In genomic region chr6:94177559-94177958, GRCm38 (mm10) we compare ENCODE assay signal across 32 mouse cellular contexts.
DNase-seq lines count a peak whose midpoint lies in the region; ATAC-seq and TF ChIP-seq lines count a peak whose summit lies in the region.
"Had no signal": no experiment of that assay in that cellular context is flagged by ENCODE, and none has a peak within 500 bp of the region (broad histone marks: within the 10 kb centered on the region; RNA-seq: fewer than 3 reads in every experiment).

No protein-coding gene starts in this region.

- H3K36me3 ChIP-seq in hindbrain, embryonic 11.5 days (ENCODE audit: control insufficient read depth, insufficient read depth, low read length), result no peaks in the 10 kb centered on the region
- no peaks in the 10 kb centered on the region for H3K36me3 ChIP-seq in hindbrain, embryonic 16.5 days (ENCODE audit: control insufficient read depth, insufficient read depth, low read length)
- H3K36me3 ChIP-seq in ES-E14 (ENCODE audit: control insufficient read depth, insufficient read depth, low read length, poor library complexity, severe bottlenecking), result no peaks in the 10 kb centered on the region
- H3K36me3 ChIP-seq: heart, embryonic 15.5 days; hindbrain, embryonic 15.5 days; intestine, embryonic 15.5 days; liver, embryonic 12.5 days; midbrain, embryonic 12.5 days; neural tube, embryonic 12.5 days; stomach, embryonic 15.5 days had no signal

- no peaks in the 10 kb centered on the region; the same call in 1 of the 2 replicates for H3K4me1 ChIP-seq in hindbrain, embryonic 11.5 days (replicated peaks; ENCODE audit: control insufficient read depth, insufficient read depth, low read length)
- H3K4me1 ChIP-seq in hindbrain, embryonic 16.5 days (ENCODE audit: control insufficient read depth, insufficient read depth, low read depth, low read length), result peaks cover 7% of the 10 kb centered on the region; the same call in 1 of the 2 replicates
- peaks cover 23% of the 10 kb centered on the region in 2 experiments for H3K4me1 ChIP-seq in ES-E14 (ENCODE audit: control insufficient read depth in 2 of 2, insufficient read depth in 2 of 2, low read length in 2 of 2, poor library complexity in 1 of 2)
- H3K4me1 ChIP-seq: megakaryocyte, embryonic 14.5 days had no signal

- H3K4me3 ChIP-seq in hindbrain, embryonic 11.5 days (ENCODE audit: low read depth, low read length), result no peak overlapping the region
- H3K4me3 ChIP-seq in hindbrain, embryonic 16.5 days (ENCODE audit: low read length), result no peak overlapping the region
- no peak overlapping the region for H3K4me3 ChIP-seq in ES-E14 (ENCODE audit: insufficient read depth in 1 of 2, low read depth in 1 of 2, low read length in 2 of 2, poor library complexity in 1 of 2, severe bottlenecking in 1 of 2)
- H3K4me3 ChIP-seq: gastrocnemius, adult 2 months; heart, embryonic 15.5 days; hindbrain, embryonic 15.5 days; intestine, embryonic 15.5 days; liver, embryonic 12.5 days; megakaryocyte, embryonic 14.5 days; midbrain, embryonic 12.5 days; myocyte; neural tube, embryonic 12.5 days; stomach, embryonic 15.5 days had no signal

- no peaks in the 10 kb centered on the region for H3K9me3 ChIP-seq in hindbrain, embryonic 11.5 days (ENCODE audit: control insufficient read depth, low read length)
- no peaks in the 10 kb centered on the region for H3K9me3 ChIP-seq in hindbrain, embryonic 16.5 days (ENCODE audit: control insufficient read depth, low read length)
- H3K9me3 ChIP-seq in ES-E14 (ENCODE audit: control insufficient read depth, insufficient read depth, low read depth, low read length), result no peaks in the 10 kb centered on the region
- H3K9me3 ChIP-seq: heart, embryonic 15.5 days; hindbrain, embryonic 15.5 days; intestine, embryonic 15.5 days; liver, embryonic 12.5 days; megakaryocyte, embryonic 14.5 days; midbrain, embryonic 12.5 days; neural tube, embryonic 12.5 days; stomach, embryonic 15.5 days had no signal

- H3K27ac ChIP-seq in hindbrain, embryonic 11.5 days (ENCODE audit: low read depth, low read length), result no peak overlapping the region
- H3K27ac ChIP-seq in hindbrain, embryonic 16.5 days (ENCODE audit: low read depth, low read length), result no peak overlapping the region
- H3K27ac ChIP-seq in ES-E14 (ENCODE audit: insufficient read depth, low read depth, low read length, poor library complexity, severe bottlenecking), result peak overlapping the region; percentile 12; the same call in 1 of the 2 replicates
- H3K27ac ChIP-seq: heart, embryonic 15.5 days; hindbrain, embryonic 15.5 days; intestine, embryonic 15.5 days; liver, embryonic 12.5 days; midbrain, embryonic 12.5 days; neural tube, embryonic 12.5 days; stomach, embryonic 15.5 days had no signal

- DNase-seq in hindbrain, embryonic 11.5 days (ENCODE audit: low spot score), result peak; percentile 20
- peak; percentile 37 for DNase-seq in ES-E14 (ENCODE audit: low read depth, low spot score)
- DNase-seq in embryo, embryonic 10.5 days (ENCODE audit: low spot score), result peak; percentile 63
- peak; percentile 40 for DNase-seq in yolk sac, embryonic 10.5 days (ENCODE audit: low spot score)
- no peak for DNase-seq in cerebellum, adult 11 months
- DNase-seq in thymus, postnatal 14 days, result no peak
- DNase-seq: adrenal gland, adult 8-10 months; B cell, adult 2 months; cerebellum, adult 9-10 months; cerebellum, postnatal 36 days; gastrocnemius, adult 2 months; kidney, adult 8-10 months; kidney, postnatal 10 days; layer of hippocampus, postnatal 36 days; left cerebral cortex, postnatal 4 days; liver, postnatal 0 days; lung, postnatal 36 days; right cerebral cortex, postnatal 14 days; thymus, adult 18-20 months; thymus, postnatal 36 days had no signal

- no peak for ATAC-seq in hindbrain, embryonic 11.5 days (ENCODE audit: low FRiP score)
- ATAC-seq in hindbrain, embryonic 16.5 days, result no peak
- ATAC-seq: activated CD4-positive, CD25-positive, alpha-beta regulatory T cell, adult 4 months; forebrain, embryonic 14.5 days; intestine, embryonic 15.5 days; liver, embryonic 12.5 days; liver, postnatal 0 days had no signal

- WGBS in hindbrain, embryonic 11.5 days, result 63% methylated on average over 3 of the region's 3 CpGs
- 62% methylated on average over 3 of the region's 3 CpGs for WGBS in hindbrain, embryonic 16.5 days

- no peaks in the 10 kb centered on the region for H3K27me3 ChIP-seq in hindbrain, embryonic 11.5 days (ENCODE audit: control insufficient read depth, insufficient read depth, low read length)
- H3K27me3 ChIP-seq in hindbrain, embryonic 16.5 days (replicated peaks; ENCODE audit: control insufficient read depth, insufficient read depth, low read length), result no peaks in the 10 kb centered on the region
- H3K27me3 ChIP-seq: heart, embryonic 15.5 days; hindbrain, embryonic 15.5 days; intestine, embryonic 15.5 days; midbrain, embryonic 12.5 days; neural tube, embryonic 12.5 days; stomach, embryonic 15.5 days had no signal

- no peak overlapping the region for H3K9ac ChIP-seq in hindbrain, embryonic 11.5 days (ENCODE audit: low read depth, low read length)
- H3K9ac ChIP-seq in hindbrain, embryonic 16.5 days (ENCODE audit: low read depth, low read length), result no peak overlapping the region
- H3K9ac ChIP-seq in ES-E14 (ENCODE audit: insufficient read depth, low read depth, low read length, poor library complexity, severe bottlenecking), result no peak overlapping the region
- H3K9ac ChIP-seq: heart, embryonic 15.5 days; hindbrain, embryonic 15.5 days; intestine, embryonic 15.5 days; liver, embryonic 12.5 days; liver, postnatal 0 days; midbrain, embryonic 12.5 days; neural tube, embryonic 12.5 days; stomach, embryonic 15.5 days had no signal

- in situ Hi-C loops in ES-E14 (cut with MboI; ENCODE audit: low sequenced_read_pairs in 2 of 2, unreplicated experiment in 2 of 2), result no loop called here

- no peak overlapping the region for H3K4me2 ChIP-seq in hindbrain, embryonic 11.5 days (replicated peaks; ENCODE audit: low read depth, low read length)
- no peak overlapping the region for H3K4me2 ChIP-seq in hindbrain, embryonic 16.5 days (ENCODE audit: low read length)
- H3K4me2 ChIP-seq: heart, embryonic 15.5 days; hindbrain, embryonic 15.5 days; intestine, embryonic 15.5 days; liver, embryonic 12.5 days; midbrain, embryonic 12.5 days; neural tube, embryonic 12.5 days; stomach, embryonic 15.5 days had no signal

TF ChIP-seq in ES-E14, 5 proteins besides CTCF, POLR2A, EP300 and RAD21:
- no peak for TF ChIP-seq MAFK (IDR thresholded peaks at IDR 0.05; ENCODE audit: insufficient read depth, low read depth, low read length)
- peak; percentile 31; the same call in 1 of the 2 replicates for TF ChIP-seq CHD2 (IDR thresholded peaks at IDR 0.05; ENCODE audit: low read depth, low read length)

Comparison
In these comparisons a context has a peak if more than half of its experiments do, and no peak if none do; other contexts are left out.
1. DNase-seq: peak in hindbrain, embryonic 11.5 days (single experiment), ES-E14 (single experiment), embryo, embryonic 10.5 days (single experiment) and yolk sac, embryonic 10.5 days (single experiment); none in cerebellum, adult 11 months (single experiment) and thymus, postnatal 14 days (single experiment).